Mouse (Mus musculus) midbrain, embryonic 11.5 days (tissue): ENCODE results near the gene Btnl2. TPM values are rescaled to one million over a fixed set of nuclear protein-coding genes. Genes with fewer than 3 reads are reported as not detected.

Experiments
- ATAC-seq: fragments of 200-750 bp; cut with Nextera tagmentation; 2 replicates; pipeline ENCODE4 v1.8.0; 2017; ENCODE audit warnings: moderate TSS enrichment, moderate library complexity; ENCODE audit not compliant: low FRiP score
- DNase-seq: peaks from one replicate; pipeline ENCODE4 v3.0.0; 2015; ENCODE audit warnings: low spot score; ENCODE audit errors: missing footprints
- H3K27ac ChIP-seq: fragments of 300-500 bp; sonication (generic); 2 replicates; pipeline ENCODE4 v1.5.1; 2014; ENCODE audit warnings: low read depth, low read length
- H3K27me3 ChIP-seq: fragments of 300-500 bp; sonication (generic); 2 replicates; pipeline ENCODE4 v1.6.1; 2014; ENCODE audit warnings: mild to moderate bottlenecking, low read length, moderate library complexity, mixed read lengths; ENCODE audit not compliant: control insufficient read depth, insufficient read depth
- H3K36me3 ChIP-seq: fragments of 300-500 bp; sonication (generic); 2 replicates; pipeline ENCODE4 v1.6.1; 2014; ENCODE audit warnings: mild to moderate bottlenecking, low read length, moderate library complexity, mixed read lengths; ENCODE audit not compliant: control insufficient read depth, insufficient read depth
- H3K4me1 ChIP-seq: fragments of 300-500 bp; sonication (generic); 2 replicates; pipeline ENCODE4 v1.6.1; 2014; ENCODE audit warnings: low read length; ENCODE audit not compliant: control insufficient read depth, insufficient read depth
- H3K4me2 ChIP-seq: fragments of 300-500 bp; sonication (generic); 2 replicates; pipeline ENCODE4 v1.6.1; 2014; ENCODE audit warnings: mild to moderate bottlenecking, moderate library complexity
- H3K4me3 ChIP-seq: fragments of 300-500 bp; sonication (generic); 2 replicates; pipeline ENCODE4 v1.5.1; 2014; ENCODE audit warnings: low read depth, low read length
- H3K9ac ChIP-seq: fragments of 300-500 bp; sonication (generic); 2 replicates; pipeline ENCODE4 v1.6.1; 2014; ENCODE audit warnings: low read length
- H3K9me3 ChIP-seq: fragments of 300-500 bp; sonication (generic); 2 replicates; pipeline ENCODE4 v1.6.1; 2016; ENCODE audit warnings: low read length; ENCODE audit not compliant: control insufficient read depth
- WGBS: fragments of 180-500 bp; shearing (Covaris S2); extraction: QIAGEN DNeasy Blood & Tissue Kit; methylation state at CpG from one replicate; pipeline ENCODE4 v1.1.7; 2014; 5-methylcytosine and 5-hydroxymethylcytosine counted together
- polyA plus RNA-seq: library from polyadenylated mRNA; unstranded; fragments of >200 nt; fragmentation: Nextera tagmentation; extraction: Ambion mirVana; gene quantifications from 2 replicates; pipeline ENCODE4 v1.2.1, GENCODE M21; 2014

Btnl2 gene
- polyA plus RNA-seq, 1 experiment from 2014 or later: 0.07 TPM

DNA sequence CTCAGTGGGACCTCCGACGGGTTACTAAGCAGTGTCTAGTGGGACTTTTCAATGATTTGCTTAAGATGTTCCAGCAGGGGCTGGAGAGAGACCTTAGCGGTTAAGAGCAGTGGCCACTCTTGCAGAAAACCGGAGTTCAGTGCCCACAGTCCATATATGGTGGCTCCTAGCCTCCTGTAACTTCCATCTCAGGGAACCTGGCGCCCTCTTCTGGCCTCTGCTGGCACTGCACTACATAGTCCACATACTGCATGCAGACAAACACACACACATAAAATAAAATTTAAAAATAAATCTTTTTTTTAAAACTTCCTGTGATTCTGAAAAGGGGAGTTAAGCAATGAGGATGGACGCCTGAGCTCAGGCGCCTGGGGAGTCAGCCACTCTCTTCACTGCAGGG, 28.6 kb downstream of the Btnl2 start:
- Histone ChIP-seq H3K27ac (no peak overlapping the region), H3K4me3 (no peak overlapping the region), H3K4me1 (no peaks in the 10 kb centered on the region), H3K9me3 (no peaks in the 10 kb centered on the region), H3K36me3 (no peaks in the 10 kb centered on the region), H3K27me3 (no peaks in the 10 kb centered on the region), H3K4me2 (no peak overlapping the region), H3K9ac (no peak overlapping the region)
- 73% methylated on average over 7 of the region's 7 CpGs for WGBS
- no peak for ATAC-seq
- no peak for DNase-seq

DNA sequence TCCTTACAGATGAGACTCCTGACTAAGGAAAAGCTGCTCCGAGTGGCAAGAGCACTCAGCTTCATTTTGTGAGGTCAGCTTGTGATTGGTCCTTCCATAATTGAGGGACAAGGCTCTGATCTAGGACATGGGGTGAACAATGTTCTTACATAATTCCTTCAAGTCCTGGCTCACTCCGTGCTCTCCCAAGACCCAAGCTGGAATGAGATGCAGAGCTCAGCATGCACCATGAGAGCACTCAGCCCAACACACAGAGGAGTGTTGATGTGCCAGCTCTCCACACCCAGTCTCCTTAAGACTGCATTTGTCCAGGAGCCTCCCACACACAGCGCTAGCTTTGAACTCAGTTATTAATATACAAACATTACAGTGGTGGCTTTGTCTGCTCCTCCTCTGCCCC, 30.1 kb downstream of the Btnl2 start:
- WGBS: 82% methylated on average over 3 of the region's 3 CpGs
- H3K4me1 ChIP-seq: no peaks in the 10 kb centered on the region
- H3K9me3 ChIP-seq: no peaks in the 10 kb centered on the region
- H3K4me2 ChIP-seq: no peak overlapping the region
- DNase-seq: no peak
- ATAC-seq: no peak
- no peaks in the 10 kb centered on the region for H3K36me3 ChIP-seq
- no peak overlapping the region for H3K4me3 ChIP-seq
- H3K27me3 ChIP-seq: no peaks in the 10 kb centered on the region
- H3K27ac ChIP-seq: no peak overlapping the region
- no peak overlapping the region for H3K9ac ChIP-seq

DNA sequence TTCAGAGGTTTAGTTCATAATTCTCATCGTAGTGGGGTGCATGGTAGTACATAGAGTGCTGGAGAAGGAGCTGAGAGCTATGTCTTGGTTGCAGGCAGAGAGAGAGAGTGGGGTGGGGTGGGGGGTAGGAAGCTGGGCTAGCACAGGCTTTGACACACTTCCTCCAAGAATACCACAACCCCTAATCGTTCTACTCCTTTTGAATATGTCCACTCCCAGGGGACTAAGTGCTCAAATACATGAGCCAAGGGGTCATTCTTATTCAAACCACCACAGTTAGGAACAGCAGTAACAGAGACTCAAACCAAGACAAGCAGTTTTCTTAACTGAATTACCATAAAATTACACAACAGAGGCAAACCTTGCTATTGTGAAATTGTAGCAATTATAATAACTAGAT, 32.0 kb downstream of the Btnl2 start:
- Histone ChIP-seq H3K36me3 (no peaks in the 10 kb centered on the region), H3K4me1 (no peaks in the 10 kb centered on the region), H3K4me3 (no peak overlapping the region), H3K27me3 (no peaks in the 10 kb centered on the region), H3K9ac (no peak overlapping the region), H3K4me2 (no peak overlapping the region), H3K9me3 (no peaks in the 10 kb centered on the region), H3K27ac (no peak overlapping the region)
- ATAC-seq (no peak), DNase-seq (no peak)
- WGBS: 77% methylated on average over 2 of the region's 2 CpGs

DNA sequence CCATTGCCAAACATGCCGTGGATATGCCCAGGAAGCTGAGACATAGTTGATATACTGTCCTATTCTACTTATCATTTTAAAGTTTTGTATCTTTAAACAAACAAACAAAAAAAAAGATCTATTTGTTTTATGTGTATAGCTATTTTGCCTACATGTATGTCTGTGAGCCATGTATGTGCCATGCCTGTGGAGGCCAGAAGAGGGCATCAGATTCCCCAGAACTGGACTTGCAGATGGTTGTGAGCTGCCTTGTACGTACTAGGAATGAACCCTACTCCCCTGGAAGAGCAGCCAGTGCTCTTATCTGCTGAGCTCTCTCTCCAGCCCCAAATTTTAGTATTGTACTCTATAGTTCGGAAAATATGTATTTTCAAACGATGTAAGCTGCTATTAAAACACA, 33.9 kb downstream of the Btnl2 start:
- H3K9me3 ChIP-seq: no peaks in the 10 kb centered on the region
- no peaks in the 10 kb centered on the region for H3K27me3 ChIP-seq
- no peak overlapping the region for H3K4me3 ChIP-seq
- no peaks in the 10 kb centered on the region for H3K36me3 ChIP-seq
- DNase-seq (no peak), ATAC-seq (no peak)
- no peak overlapping the region for H3K4me2 ChIP-seq
- H3K4me1 ChIP-seq: no peaks in the 10 kb centered on the region
- H3K9ac ChIP-seq: no peak overlapping the region
- H3K27ac ChIP-seq: no peak overlapping the region
- WGBS: 40% methylated on average over 4 of the region's 4 CpGs

DNA sequence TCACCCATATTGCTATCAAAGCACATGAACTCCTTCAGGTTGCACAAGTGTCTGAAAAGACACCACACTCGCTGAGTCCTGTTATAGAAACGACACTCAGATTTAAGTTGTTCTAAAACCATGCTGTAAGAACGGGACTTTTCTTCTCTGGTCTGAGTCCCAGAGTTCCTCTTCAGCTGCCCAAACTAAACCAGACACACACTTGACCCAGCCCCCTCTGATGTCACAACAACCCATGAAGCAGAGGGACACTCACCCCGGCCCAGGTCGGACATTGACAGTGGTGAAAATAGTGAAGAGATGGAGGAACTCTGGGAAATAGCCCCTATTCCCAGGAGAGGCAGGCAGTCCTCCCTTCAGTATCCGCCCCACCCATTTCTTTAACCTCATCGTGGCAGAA, 36.9 kb downstream of the Btnl2 start:
- H3K4me3 ChIP-seq: no peak overlapping the region
- 75% methylated on average over 7 of the region's 7 CpGs for WGBS

DNA sequence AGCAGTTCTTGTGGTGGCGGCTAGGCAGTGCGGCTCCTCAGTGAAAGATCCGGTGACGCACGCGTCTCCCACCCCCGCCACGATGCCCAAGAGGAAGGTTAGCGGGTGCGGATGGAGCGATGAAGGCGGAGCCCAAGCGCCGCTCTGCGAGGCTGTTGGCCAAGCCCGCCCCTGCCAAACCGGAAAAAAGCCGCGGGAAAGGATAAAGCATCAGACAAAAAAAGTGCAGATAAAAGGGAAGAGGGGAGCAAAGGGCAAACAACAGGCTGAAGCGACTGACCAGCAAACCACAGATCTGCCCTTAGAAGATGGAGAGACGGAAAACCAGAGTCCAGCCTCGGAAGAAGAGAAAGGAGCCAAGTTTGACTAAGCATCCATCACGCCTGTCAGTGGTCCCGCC, 37.7 kb downstream of the Btnl2 start:
- 4% methylated on average over 24 of the region's 24 CpGs for WGBS
- DNase-seq: peak; percentile 94
- Histone ChIP-seq H3K9me3 (no peaks in the 10 kb centered on the region), H3K36me3 (no peaks in the 10 kb centered on the region), H3K4me3 (peak overlapping the region; percentile 29), H3K4me2 (peak overlapping the region; percentile 52), H3K27me3 (no peaks in the 10 kb centered on the region), H3K27ac (no peak overlapping the region), H3K9ac (peak overlapping the region; percentile 43; the same call in 1 of the 2 replicates), H3K4me1 (no peaks in the 10 kb centered on the region)
- ATAC-seq: peak; percentile 57; the same call in 1 of the 2 replicates

More for the DNA sequence above, 36.9 kb downstream of the Btnl2 start:
- ATAC-seq (no peak), DNase-seq (no peak)
- Histone ChIP-seq H3K36me3 (no peaks in the 10 kb centered on the region), H3K27me3 (no peaks in the 10 kb centered on the region), H3K4me2 (no peak overlapping the region), H3K27ac (no peak overlapping the region), H3K9ac (no peak overlapping the region), H3K9me3 (no peaks in the 10 kb centered on the region), H3K4me1 (no peaks in the 10 kb centered on the region)

DNA sequence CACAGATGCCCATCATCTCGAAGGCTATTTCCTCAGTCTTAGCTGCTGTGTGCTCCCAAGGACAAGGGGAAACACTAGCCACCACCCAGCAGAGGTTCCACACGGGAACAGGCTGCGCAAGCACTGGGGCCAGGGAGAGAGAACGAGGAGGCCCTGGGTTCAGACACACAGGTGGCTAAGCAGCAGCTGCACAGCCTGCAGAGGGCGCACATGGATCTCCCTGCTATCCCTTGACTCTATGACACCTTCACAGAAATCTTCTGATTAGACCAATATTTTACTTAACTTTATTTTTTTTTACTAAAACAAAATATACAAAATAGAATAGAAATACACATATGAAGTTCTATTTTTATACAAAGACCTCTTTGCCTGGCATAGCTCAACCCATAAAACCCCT, 42.7 kb downstream of the Btnl2 start:
- no peaks in the 10 kb centered on the region for H3K36me3 ChIP-seq
- H3K4me1 ChIP-seq: peaks cover 4% of the 10 kb centered on the region; the same call in 1 of the 2 replicates
- H3K27me3 ChIP-seq: no peaks in the 10 kb centered on the region
- no peak overlapping the region for H3K4me2 ChIP-seq
- DNase-seq: no peak
- WGBS: 69% methylated on average over 5 of the region's 5 CpGs
- H3K27ac ChIP-seq: no peak overlapping the region
- H3K4me3 ChIP-seq: no peak overlapping the region
- H3K9me3 ChIP-seq: no peaks in the 10 kb centered on the region
- ATAC-seq: no peak
- H3K9ac ChIP-seq: no peak overlapping the region

DNA sequence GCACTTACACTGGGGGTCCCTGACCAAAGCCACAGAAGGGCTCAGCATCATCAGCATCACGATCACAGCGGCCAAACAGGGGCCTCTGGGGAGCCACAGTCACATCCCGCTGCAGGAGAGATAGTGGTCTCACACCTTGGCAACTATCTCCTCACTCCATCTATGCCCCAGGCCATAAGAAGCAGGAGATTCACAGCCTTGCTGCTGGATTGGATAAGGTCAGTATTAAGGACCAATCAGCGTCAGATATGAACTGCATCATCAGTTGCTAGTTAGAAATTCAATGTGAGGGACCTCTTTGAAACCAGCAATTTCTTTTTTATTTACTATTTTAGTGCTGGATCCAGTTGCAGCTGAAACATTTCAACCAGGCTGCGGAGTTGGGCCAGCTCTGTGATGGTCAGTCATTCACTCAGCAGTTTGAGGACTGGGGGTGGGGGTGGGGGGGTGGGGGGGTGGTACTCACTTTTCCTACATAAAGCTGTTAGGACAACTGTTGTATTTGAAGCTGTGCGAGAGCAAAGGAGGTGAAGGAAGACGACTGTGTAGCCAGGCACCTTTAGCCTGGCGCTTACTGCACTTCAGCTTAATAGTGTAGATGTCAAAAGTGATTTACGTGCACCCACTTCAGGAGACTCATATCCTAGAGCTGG, 43.6 kb downstream of the Btnl2 start:
- Histone ChIP-seq H3K9me3 (no peaks in the 10 kb centered on the region), H3K27me3 (no peaks in the 10 kb centered on the region), H3K4me1 (peaks cover 4% of the 10 kb centered on the region; the same call in 1 of the 2 replicates), H3K36me3 (no peaks in the 10 kb centered on the region), H3K4me3 (peak overlapping the region; percentile 53), H3K27ac (peak overlapping the region; percentile 94), H3K4me2 (peak overlapping the region; percentile 69; the same call in 1 of the 2 replicates), H3K9ac (no peak overlapping the region)
- 14% methylated on average over 9 of the region's 9 CpGs for WGBS
- ATAC-seq (peak; percentile 63), DNase-seq (peak; percentile 92)

DNA sequence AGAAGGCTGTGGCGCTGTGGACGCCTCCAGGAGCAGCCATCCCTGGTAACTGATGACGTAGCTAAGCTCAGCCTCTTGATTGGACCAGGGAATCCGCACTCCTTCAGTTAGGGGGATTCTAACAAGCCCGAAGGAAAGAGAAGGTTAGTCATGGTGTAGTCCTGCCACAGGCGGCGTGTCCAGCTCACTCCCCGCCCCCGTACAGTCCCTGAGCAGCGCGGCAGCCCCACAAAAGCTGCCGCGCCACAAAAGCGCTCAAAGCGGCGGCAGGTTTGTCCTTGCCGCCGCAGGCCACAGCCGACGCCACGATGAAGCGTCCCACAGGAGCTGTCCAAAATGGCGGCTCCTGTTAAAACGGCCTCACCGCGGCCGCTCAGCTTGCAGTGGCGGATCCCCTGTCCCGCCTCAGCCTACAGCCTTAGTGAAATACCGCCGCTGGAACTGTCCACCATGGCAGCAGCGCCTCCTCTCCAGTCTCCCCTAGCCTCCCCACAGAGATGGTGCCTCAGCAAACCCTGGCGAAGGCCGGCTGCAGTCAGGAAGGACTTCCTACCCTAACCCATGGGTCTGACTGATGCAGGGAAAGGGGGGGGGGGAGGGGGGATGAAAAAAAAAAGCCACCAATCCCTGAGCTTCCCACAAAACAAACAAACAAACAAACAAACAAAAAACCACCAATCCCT, 44.2 kb downstream of the Btnl2 start, which contains the start of gene BC051142:
Gene BC051142, plus strand, starts transcription at position 110 of the 683 bp plus-strand sequence.
- Histone ChIP-seq H3K36me3 (no peaks in the 10 kb centered on the region), H3K4me3 (peak within 1 kb of the TSS; percentile 53), H3K9me3 (no peaks in the 10 kb centered on the region), H3K4me2 (peak within 1 kb of the TSS; percentile 69), H3K4me1 (peaks cover 4% of the 10 kb centered on the region; the same call in 1 of the 2 replicates), H3K9ac (peak within 1 kb of the TSS; percentile 93), H3K27me3 (no peaks in the 10 kb centered on the region), H3K27ac (peak within 1 kb of the TSS; percentile 94)
- DNase-seq (peak; percentile 98), ATAC-seq (peak; percentile 97)
- 6% methylated on average over 34 of the region's 34 CpGs for WGBS
